Mouse (Mus musculus) yolk sac, embryonic 10.5 days (tissue): Measurements from ENCODE around the gene Nceh1.
A peak's percentile ranks its signal among the peaks of the same experiment; 100 is the strongest.

ENCODE experiments used
- DNase-seq: peaks from one replicate; pipeline ENCODE4 v3.0.0-alpha.2; 2017; ENCODE audit warnings: low spot score

The Nceh1 gene

DNA sequence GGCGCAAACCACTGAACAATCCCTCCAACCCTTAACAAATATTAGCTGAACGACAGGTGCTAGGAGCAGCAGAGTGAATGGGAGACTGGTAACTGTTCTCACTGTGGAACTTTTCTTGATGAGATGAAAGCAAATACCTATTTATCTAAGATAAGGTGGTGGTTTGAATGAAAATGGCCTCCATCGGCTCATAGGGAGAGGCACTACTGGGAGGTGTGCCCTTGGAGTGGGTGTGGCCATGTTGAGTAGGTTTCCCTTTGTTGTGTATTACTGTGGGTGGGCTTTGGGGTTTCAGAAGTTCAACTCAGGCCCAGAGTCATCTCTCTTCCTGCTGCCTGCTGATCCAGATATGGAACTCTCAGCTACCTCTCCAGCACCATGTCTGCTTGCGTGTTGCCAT, 8.1 kb downstream of the Nceh1 start:
- DNase-seq = no peak

- peak; percentile 67 for DNase-seq
Measured at GRCm38 (mm10) chr3:27191856-27192255, 9.1 kb downstream of the Nceh1 start.

GRCm38 (mm10) chr3:27193844-27194317, 11.1 kb downstream of the Nceh1 start:
- DNase-seq = no peak

GRCm38 (mm10) chr3:27195153-27195552, 12.4 kb downstream of the Nceh1 start:
- DNase-seq = no peak

DNA sequence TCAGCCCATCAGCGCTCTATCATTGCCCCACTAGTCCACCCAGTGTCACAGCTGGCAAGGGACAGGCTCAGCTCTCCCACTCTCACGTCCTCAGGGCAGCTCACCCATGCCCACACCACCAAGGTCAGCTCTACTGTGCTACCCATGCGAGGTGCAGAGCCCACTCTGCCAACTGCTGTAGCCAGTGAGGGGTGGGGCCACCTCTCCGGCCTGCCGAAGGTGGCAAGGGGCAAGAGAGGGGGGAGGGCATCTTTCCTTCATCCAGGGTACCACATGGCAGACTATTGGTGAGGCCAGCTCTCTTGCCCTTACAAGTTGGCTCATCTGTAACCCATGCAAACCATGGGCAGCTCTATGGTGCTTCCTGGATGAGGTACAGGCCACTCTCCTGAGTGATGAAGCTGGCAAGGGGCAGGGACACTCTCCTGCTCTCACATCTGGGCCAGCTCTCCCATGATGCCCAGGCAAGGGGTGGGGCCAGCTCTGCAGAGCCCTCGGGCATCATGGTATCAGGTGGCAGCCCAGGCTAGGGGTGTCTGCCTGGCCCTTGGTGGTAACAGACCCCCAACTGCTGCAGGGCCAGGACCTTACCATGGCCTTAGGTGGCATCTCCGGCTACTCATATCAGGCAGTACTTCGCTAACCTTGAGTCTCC, 12.9 kb downstream of the Nceh1 start:
- DNase-seq = no peak

DNA sequence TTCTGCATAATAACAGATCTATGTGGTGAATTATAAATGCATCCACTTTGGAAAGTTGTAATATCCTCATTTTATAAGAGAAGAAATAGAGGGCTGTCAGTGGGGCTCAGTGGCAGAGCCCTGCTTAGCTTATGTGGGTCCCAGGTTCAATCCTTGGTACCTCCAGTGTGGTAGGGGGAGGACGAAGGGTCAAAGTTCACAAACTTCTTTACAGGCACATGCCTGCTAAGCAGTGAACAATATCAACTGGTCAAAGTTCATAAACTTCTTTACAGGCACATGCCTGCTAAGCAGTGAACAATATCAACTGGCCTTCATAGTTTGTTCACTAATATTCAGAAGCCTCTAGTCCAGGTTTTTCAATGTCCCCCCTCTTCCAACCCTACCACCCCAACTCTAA, 13.8 kb downstream of the Nceh1 start:
- no peak for DNase-seq

DNA sequence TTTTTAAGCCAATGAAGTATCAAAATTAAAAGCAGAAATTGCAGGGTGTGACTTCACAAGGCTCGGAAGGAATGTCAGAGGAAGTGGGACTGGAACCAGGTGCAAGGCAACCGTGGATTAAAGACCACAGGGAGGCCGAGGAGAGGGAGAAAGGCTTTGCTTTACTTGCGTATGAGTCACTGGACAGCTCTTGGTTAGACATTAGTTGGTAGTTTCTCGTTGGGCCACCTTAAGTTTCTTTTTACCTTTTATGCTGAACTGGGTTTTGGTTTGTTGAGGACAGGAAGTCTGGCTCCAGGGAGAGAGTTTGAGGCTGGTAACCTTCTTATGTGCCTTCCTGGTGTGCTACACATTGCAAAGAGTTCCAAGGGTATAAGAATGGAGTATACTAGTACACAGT, 15.1 kb downstream of the Nceh1 start:
- DNase-seq = no peak

DNA sequence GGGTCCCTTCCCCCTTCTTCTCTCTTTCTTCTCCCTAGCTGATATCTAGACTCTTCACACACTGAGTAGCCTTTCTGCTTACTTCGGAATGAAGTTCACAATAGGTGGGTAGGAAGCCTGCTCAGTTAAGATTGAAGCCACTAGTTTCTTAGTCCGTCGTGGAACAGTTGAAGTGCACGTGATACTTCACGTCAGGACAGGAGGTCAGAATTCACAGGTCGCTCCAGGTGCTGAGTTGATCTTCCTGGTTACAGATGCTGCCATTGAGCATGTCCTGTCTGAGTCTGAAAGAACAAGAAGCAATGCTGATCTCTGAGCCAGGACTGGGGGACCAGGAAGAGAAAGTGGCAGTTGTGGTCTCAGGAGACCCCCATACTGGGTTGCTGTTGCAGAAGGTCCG, 16.4 kb downstream of the Nceh1 start:
- DNase-seq = no peak

- no peak for DNase-seq
Measured at GRCm38 (mm10) chr3:27201728-27202411, 19.1 kb downstream of the Nceh1 start.

DNA sequence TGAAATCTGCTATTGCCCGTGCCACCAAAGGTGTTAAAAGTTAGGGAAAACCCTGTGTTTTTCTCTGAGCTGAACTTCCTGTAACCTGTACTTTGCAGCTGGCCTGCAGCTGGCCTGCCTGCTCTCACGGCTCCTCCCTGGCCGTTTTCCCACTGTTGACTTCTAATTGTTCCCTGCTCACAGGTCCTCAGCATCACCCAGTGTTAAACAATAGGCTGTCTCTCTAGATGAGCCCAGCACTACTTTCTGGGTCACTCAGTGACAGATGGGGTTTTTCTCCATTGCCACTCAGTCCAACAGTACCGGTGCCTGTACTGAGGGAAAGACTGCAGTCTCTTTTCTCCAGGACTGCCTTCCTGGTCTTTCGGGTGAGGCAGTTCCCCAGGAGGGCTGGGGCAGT, 22.3 kb downstream of the Nceh1 start:
- no peak for DNase-seq

- DNase-seq = no peak
Measured at GRCm38 (mm10) chr3:27205514-27206220, 22.9 kb downstream of the Nceh1 start.

DNA sequence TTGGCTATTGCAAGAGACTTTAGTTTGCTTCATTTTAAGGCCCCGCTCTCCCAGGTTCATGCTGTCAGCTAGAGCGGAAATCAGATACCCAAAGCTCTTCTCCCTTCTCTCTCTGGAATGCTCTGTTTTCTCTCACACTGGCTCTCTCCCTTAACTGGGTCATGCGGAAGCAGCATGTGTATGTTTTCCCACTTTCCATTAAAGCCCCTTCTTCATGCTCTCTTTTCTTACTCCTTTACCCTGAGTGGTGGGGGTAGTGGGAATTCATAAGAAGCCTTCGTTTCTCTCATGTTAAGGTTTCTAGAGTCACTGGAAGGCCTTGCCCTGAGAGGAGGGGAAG, 23.4 kb downstream of the Nceh1 start:
- DNase-seq = no peak

GRCm38 (mm10) chr3:27206577-27206976, 23.8 kb downstream of the Nceh1 start:
- no peak for DNase-seq

- no peak for DNase-seq
Measured at GRCm38 (mm10) chr3:27209707-27210106, 26.9 kb downstream of the Nceh1 start.

DNA sequence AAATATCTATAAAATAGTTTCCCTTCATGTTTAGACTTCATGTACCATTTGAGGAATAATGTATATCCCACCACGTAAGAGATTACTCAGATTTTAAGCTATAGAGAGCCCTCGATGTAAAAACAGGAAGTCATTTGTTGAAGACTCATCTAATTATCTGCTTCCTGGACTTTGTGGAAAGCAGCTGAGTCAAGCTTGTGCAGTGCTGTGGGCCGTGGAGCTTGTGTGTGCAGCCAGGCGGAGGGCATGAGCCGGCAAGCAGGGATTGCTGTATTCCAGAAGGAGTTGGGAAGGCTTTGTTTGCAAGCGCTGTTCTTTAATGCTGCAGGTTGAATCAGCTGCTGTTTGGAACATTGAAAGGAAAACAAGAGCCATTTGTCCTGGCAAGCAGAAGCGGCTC, 27.5 kb downstream of the Nceh1 start:
- DNase-seq = no peak

- no peak for DNase-seq
Measured at GRCm38 (mm10) chr3:27214016-27214816, 31.5 kb downstream of the Nceh1 start.

DNA sequence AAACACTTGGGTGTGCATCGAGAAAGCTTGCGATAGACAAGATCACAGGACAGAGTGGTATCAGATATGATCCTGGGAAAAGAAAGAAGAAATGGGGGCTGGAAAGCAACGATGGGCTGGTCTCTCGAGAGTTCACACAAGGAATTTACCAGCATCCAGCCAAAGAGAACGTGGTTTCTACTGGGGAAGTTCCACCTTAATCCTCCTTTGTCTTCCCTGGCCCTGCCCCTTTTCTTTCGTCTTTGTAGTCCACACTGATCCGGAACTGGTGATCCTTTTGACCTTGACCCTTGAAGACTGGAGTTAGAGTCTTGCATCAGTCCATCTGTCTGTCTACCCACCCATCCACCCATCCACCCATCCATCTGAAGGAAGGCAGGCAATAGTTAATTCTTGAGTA, 34.6 kb downstream of the Nceh1 start:
- DNase-seq = no peak

DNA sequence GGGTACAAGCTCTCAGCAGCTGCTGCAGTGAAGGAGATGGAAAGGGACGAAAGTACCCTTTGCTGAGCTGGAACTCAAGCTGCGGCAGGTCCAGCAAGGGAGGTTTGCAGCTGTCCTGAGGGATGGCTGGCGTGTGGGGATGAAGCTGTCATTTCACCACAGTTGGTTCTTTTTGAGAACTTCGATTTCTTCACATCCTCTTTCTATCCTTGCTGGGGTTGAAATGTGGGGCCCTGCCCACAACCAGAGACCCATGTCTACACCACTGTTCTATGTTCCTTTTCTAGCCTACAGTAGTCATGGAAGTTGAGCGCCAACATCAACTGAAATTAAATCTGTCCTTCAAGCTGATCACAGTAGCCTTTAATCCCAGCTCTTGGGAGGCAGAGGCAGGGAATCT, 35.8 kb downstream of the Nceh1 start:
- DNase-seq = no peak

DNA sequence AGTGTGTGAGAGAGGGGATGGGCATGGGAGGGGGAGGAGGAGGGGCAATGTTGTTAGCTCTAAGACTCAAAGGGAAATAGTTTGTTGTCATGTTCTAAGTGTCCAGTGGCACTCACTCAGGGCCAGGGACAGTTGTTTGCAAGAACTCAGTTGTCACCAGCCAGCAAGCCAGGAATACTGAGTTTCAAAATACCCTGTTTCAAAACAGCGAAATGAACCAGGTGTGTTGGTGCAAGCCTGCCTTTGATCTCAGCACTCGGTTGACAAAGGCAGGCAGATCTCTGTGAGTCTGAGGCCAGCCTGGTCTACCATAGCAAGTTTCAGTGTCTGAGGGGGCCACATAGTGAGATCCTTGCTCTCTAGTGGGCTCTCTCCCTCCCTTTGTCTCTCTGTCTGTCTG, 39.3 kb downstream of the Nceh1 start:
- DNase-seq = no peak

DNA sequence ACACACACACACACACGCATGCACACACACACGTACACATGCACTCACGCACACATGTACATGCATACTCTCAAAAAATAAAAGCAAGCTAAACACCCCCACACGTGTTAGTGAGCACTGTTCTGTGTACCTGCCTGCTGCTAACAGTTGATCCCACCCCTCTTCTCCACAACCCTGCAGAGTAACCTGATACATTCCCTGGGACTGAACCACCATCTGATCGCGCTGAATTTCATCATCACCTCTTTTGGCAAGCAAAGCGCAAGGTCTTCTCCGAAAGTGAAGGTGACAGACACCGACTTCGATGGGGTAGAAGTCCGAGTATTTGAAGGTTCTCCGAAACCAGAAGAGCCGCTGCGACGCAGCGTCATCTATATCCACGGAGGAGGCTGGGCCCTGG, 39.7 kb downstream of the Nceh1 start:
- DNase-seq = no peak

DNA sequence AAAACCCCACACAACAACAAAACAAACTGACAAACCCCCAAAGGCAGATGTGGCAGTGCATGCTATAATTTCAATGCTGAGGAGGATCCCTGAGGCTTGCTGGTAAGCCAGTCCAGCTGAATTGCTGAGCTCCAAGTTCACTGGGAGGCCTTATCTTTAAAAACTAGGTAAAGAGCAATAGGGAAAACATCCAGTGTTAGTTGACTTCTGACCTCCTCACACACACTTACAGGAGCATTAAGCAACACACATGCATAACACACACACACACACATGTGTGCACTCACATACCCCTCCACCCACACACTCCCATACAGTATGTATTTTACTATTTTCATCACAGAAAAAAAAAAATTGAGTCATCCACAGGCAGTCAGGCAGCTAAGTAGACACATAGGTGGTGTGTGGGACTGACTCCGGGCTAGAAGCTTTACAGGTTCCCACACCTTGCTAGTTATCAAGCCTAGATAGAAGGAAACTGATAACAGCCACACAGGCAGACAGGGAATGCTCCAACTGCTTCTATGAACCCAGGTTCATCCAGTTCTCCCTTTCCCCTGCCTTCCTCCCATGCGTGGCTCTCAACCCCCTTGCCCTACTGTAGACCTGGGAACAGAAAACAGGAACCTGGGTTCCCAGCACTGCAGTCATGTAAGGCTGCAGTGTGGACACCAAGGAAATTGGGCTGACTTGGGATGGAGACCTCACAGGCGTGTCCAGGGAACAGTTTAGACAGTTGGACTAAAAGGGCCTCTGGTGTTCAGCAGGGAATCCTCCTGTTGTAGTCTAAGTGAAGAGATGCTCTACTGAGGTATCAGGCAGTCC, 45.1 kb downstream of the Nceh1 start:
- DNase-seq = no peak
